Mouse (Mus musculus) kidney, embryonic 14.5 days (tissue): ENCODE measurements around the gene Zc3h18. TPM values are rescaled to one million over a fixed set of nuclear protein-coding genes. Genes with fewer than 3 reads are reported as not detected.

ENCODE experiments used
- ATAC-seq: fragments of 200-750 bp; cut with Nextera tagmentation; 2 replicates; pipeline ENCODE4 v1.8.0; 2017; ENCODE audit warnings: moderate number of reproducible peaks, mild to moderate bottlenecking, moderate TSS enrichment, moderate library complexity; ENCODE audit not compliant: low FRiP score, low TSS enrichment
- H3K27ac ChIP-seq: fragments of 300-500 bp; sonication (generic); 2 replicates; pipeline ENCODE4 v1.5.1; 2014; ENCODE audit warnings: low read depth, mild to moderate bottlenecking, low read length, moderate library complexity, mixed read lengths
- H3K27me3 ChIP-seq: fragments of 300-500 bp; sonication (generic); 2 replicates; pipeline ENCODE4 v1.6.1; 2014; ENCODE audit warnings: mild to moderate bottlenecking, low read length; ENCODE audit not compliant: control insufficient read depth, insufficient read depth
- H3K36me3 ChIP-seq: fragments of 300-500 bp; sonication (generic); 2 replicates; pipeline ENCODE4 v1.6.1; 2014; ENCODE audit warnings: low read length, mixed read lengths; ENCODE audit not compliant: control insufficient read depth, insufficient read depth
- H3K4me1 ChIP-seq: fragments of 300-500 bp; sonication (generic); 2 replicates; pipeline ENCODE4 v1.6.1; 2014; ENCODE audit warnings: low read length, mixed read lengths; ENCODE audit not compliant: control insufficient read depth, insufficient read depth
- H3K4me2 ChIP-seq: fragments of 300-500 bp; sonication (generic); replicated peaks from 2 replicates; pipeline ENCODE4 v1.6.1; 2014; ENCODE audit warnings: low read depth, mild to moderate bottlenecking, low read length
- H3K4me3 ChIP-seq: fragments of 300-500 bp; sonication (generic); 2 replicates; pipeline ENCODE4 v1.5.1; 2014; ENCODE audit warnings: mild to moderate bottlenecking, low read length
- H3K9ac ChIP-seq: fragments of 300-500 bp; sonication (generic); 2 replicates; pipeline ENCODE4 v1.6.1; 2014; ENCODE audit warnings: low read depth, mild to moderate bottlenecking, low read length, moderate library complexity
- H3K9me3 ChIP-seq: fragments of 300-500 bp; sonication (generic); 2 replicates; pipeline ENCODE4 v1.6.1; 2016; ENCODE audit warnings: low read length; ENCODE audit not compliant: control insufficient read depth
- WGBS: fragments of 180-500 bp; shearing (Covaris S2); extraction: QIAGEN DNeasy Blood & Tissue Kit; methylation state at CpG from one replicate; pipeline ENCODE4 v1.1.7; 2014; 5-methylcytosine and 5-hydroxymethylcytosine counted together
- polyA plus RNA-seq: library from polyadenylated mRNA; unstranded; fragments of >200 nt; fragmentation: Nextera tagmentation; extraction: Ambion mirVana; gene quantifications from 2 replicates; pipeline ENCODE4 v1.2.1, GENCODE M21; 2014

The Zc3h18 gene
- polyA plus RNA-seq, 1 experiment from 2014 or later, result 43.8 TPM

DNA sequence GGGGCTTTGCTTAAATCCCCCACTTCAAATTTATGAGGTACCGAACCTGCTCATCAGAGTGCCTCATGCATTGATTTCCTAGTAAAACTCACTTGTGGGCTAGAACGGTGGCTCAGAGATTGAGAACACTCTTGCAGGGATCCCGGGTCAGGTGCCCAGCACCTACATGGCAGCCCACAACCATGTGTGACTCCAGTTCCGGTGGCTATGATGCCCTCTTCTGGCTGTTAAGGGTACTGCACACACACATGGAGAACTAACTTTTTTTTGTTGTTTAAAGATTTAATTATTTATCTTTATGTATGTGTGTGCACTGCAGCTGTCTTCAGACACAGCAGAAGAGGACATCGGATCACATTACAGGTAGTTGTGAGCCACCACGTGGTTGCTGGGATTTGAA lies 59.0 kb downstream of the Zc3h18 start:
- no peaks in the 10 kb centered on the region for H3K9me3 ChIP-seq
- no peak overlapping the region for H3K27ac ChIP-seq
- 88% methylated on average over 6 of the region's 6 CpGs for WGBS
- no peak overlapping the region for H3K4me3 ChIP-seq
- no peak for ATAC-seq
- peaks cover 37% of the 10 kb centered on the region for H3K36me3 ChIP-seq
- H3K27me3 ChIP-seq, result no peaks in the 10 kb centered on the region
- H3K9ac ChIP-seq, result no peak overlapping the region
- peaks cover 27% of the 10 kb centered on the region for H3K4me1 ChIP-seq
- H3K4me2 ChIP-seq, result no peak overlapping the region

DNA sequence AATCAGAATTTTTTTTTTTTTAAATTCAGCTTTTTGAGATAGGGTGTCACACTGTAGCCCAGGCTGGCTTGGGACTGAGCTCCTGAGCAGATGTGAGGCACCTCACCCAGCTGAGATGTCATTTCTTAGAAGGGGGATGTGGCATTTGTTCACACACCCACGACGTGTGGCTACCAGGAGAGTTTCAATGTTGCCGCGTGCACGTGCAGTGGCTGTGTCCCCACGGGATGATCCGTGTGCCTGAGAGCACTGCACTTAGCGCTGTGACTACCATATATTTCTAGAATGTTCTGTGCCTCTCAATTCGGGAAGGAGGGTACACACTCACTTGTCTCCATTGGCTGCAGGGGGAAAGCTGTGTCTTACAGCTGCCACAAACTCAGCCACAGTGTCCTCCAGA lies 59.7 kb downstream of the Zc3h18 start:
- Histone ChIP-seq H3K27me3 (no peaks in the 10 kb centered on the region), H3K9me3 (no peaks in the 10 kb centered on the region), H3K4me1 (peaks cover 27% of the 10 kb centered on the region), H3K4me2 (no peak overlapping the region), H3K36me3 (peaks cover 37% of the 10 kb centered on the region), H3K9ac (no peak overlapping the region), H3K27ac (no peak overlapping the region), H3K4me3 (no peak overlapping the region)
- WGBS, result 93% methylated on average over 9 of the region's 9 CpGs
- ATAC-seq, result no peak

DNA sequence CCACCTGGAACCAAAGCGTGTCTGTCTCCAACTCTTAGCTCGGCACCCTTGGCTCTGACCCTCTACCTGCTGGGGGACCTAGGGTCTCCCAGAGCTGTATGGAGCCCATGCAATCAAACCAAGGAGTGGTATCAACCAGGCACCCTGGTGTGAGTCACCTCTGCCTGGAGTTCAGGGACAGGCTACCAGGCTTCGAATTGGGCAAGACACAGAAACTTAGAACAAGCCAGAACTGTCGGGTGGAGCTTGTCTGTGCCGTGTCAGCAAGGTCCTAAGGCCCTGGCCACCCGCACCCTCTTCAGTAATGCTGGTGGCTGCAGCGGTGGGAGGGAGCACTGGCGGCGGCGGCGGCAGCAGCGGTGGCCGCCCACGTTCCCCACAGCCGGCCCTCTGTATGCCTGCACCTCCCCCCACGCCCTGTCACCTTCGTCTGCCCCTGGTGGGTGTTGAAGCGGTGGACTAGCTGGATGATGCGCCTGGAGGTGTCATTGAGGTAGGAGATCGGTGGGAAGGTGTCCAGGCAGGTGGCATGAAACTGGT lies 60.2 kb downstream of the Zc3h18 start:
- Histone ChIP-seq H3K4me1 (peaks cover 25% of the 10 kb centered on the region), H3K9ac (no peak overlapping the region), H3K27ac (no peak overlapping the region), H3K4me2 (no peak overlapping the region), H3K9me3 (no peaks in the 10 kb centered on the region), H3K27me3 (no peaks in the 10 kb centered on the region), H3K36me3 (peaks cover 37% of the 10 kb centered on the region), H3K4me3 (no peak overlapping the region)
- ATAC-seq, result no peak
- 88% methylated on average over 20 of the region's 20 CpGs for WGBS

DNA sequence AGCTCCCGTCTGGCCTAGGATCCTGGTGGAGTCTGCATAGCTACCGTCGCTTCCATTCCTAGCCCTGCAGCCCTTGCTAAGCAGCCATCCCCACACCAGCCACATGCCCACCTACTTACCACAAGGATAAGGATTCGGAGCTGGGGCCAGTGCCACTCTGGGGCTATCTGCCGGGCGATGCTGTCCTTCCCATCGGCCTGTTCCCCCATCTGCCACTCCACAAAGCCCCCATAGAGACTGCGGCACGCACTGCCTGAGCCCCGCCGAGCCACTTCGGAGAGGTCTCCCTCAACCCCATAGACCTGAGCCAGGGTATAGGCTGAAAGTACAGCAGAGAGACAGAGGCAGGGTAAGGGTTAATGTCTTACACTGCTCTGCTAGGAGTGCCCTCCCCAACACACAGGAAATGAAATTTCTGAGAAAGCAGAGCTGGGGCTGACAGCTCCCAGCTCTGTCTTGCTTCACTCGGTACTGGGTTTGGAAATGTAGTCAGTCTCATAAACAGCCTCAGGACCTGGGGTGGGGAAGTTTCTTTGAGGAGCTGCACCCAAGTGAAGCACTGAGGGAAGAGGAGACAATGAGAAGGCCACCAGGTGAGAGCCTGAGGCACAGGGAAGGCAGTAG lies 61.4 kb downstream of the Zc3h18 start:
- no peak overlapping the region for H3K4me3 ChIP-seq
- no peaks in the 10 kb centered on the region for H3K27me3 ChIP-seq
- 86% methylated on average over 13 of the region's 13 CpGs for WGBS
- no peak overlapping the region; the same call in 1 of the 2 replicates for H3K27ac ChIP-seq
- H3K9me3 ChIP-seq, result no peaks in the 10 kb centered on the region
- no peak overlapping the region for H3K9ac ChIP-seq
- ATAC-seq, result no peak
- peaks cover 22% of the 10 kb centered on the region; the same call in 1 of the 2 replicates for H3K4me1 ChIP-seq
- H3K36me3 ChIP-seq, result peaks cover 37% of the 10 kb centered on the region
- H3K4me2 ChIP-seq, result no peak overlapping the region

DNA sequence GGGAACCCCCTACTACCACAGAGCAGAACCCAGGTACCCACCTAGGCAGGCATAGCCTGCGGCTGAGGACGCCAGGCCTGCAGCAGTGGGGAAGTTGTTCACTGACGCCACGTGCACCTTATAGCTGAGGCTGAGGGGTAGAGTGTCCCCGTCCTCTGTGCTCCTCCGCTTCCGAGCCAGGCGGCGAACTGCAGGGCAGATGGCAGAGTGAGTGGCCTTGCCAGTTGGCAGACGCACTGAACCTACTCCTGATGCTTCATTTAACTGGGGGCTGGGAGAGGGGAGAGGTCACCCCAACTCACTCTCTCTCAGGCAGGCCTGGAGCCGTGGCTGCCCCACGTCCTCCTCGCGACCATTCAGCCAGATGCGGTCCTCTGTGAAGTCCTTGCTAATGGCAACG lies 62.9 kb downstream of the Zc3h18 start:
- ATAC-seq, result no peak
- H3K9ac ChIP-seq, result no peak overlapping the region
- no peak overlapping the region for H3K4me2 ChIP-seq
- no peaks in the 10 kb centered on the region for H3K9me3 ChIP-seq
- H3K27me3 ChIP-seq, result no peaks in the 10 kb centered on the region
- peaks cover 33% of the 10 kb centered on the region; the same call in 1 of the 2 replicates for H3K36me3 ChIP-seq
- WGBS, result 96% methylated on average over 16 of the region's 16 CpGs
- H3K4me3 ChIP-seq, result no peak overlapping the region
- H3K4me1 ChIP-seq, result peaks cover 16% of the 10 kb centered on the region; the same call in 1 of the 2 replicates
- no peak overlapping the region for H3K27ac ChIP-seq

DNA sequence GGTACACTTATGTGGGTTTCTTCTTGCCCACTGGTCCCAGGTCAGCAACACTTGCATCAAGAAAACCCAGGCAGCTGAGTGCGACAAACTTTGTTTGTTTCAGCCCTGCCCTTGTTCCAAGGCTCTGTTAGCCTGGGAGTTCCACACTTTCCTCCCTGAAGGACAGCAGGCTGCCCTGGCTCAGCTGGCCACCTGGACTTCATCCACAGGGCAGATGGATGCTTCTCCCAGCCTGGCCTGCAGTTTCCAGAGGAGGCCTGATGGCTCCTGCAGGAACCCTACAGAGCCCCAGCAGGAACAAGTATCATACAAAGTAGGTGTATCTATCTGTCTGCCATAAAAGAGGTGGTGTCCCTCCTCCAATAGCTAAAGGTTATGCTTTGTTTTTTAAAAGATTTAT lies 64.9 kb downstream of the Zc3h18 start:
- no peak for ATAC-seq
- Histone ChIP-seq H3K27me3 (no peaks in the 10 kb centered on the region), H3K27ac (no peak overlapping the region), H3K9me3 (no peaks in the 10 kb centered on the region), H3K36me3 (peaks cover 17% of the 10 kb centered on the region; the same call in 1 of the 2 replicates), H3K9ac (no peak overlapping the region), H3K4me1 (peaks cover 18% of the 10 kb centered on the region; the same call in 1 of the 2 replicates), H3K4me2 (no peak overlapping the region), H3K4me3 (no peak overlapping the region)
- WGBS, result 96% methylated on average over 1 of the region's 1 CpGs

DNA sequence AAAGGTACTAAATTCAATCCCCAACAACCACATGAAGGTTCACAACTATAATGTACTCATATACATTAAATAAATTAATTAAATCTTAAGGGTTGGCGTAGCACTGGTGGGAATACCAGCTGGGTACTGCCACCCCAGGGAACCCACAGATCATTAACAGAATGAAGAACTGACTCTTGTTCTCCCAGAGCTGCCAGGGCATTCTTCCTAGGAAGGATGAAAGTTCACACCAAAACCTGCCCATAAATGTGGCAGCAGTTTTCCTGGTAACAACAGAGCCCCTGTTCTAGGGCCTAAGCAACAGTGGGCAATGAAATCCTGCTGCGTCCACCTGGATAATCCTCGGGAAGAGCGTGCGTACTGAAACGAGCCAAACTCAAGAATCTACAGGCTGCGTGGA lies 65.9 kb downstream of the Zc3h18 start:
- Histone ChIP-seq H3K27me3 (no peaks in the 10 kb centered on the region), H3K36me3 (peaks cover 7% of the 10 kb centered on the region; the same call in 1 of the 2 replicates), H3K4me1 (peaks cover 16% of the 10 kb centered on the region; the same call in 1 of the 2 replicates), H3K4me2 (peak overlapping the region; percentile 95), H3K9me3 (no peaks in the 10 kb centered on the region), H3K9ac (peak overlapping the region; percentile 72), H3K27ac (no peak overlapping the region), H3K4me3 (peak overlapping the region; percentile 77)
- no peak for ATAC-seq
- 15% methylated on average over 7 of the region's 7 CpGs for WGBS

DNA sequence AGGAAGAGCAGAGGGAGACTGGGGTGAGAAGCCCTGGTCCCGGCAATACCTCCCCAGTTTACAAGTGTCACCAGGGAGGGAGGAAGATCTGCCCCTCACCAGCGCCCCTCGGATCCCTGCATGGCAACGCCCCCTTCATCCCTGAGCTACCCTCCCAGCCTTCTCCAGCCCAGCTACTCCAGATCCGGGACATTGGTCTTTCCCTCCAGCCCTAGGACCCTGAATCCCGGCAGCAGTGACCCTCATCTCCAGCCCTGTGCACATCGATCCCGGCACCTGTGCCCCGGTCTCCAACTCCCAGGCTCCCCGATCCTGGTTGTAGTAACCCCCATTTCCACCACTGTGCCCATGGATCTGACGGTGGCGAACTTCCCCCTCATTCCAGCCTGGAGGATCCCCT lies 66.4 kb downstream of the Zc3h18 start:
- whole genome bisulfite sequencing, result under 1% methylated on average over 12 of the region's 12 CpGs
- H3K27me3 ChIP-seq, result no peaks in the 10 kb centered on the region
- peak; percentile 11 for ATAC-seq
- peak overlapping the region; percentile 95 for H3K4me2 ChIP-seq
- peak overlapping the region; percentile 62 for H3K27ac ChIP-seq
- no peaks in the 10 kb centered on the region for H3K9me3 ChIP-seq
- peak overlapping the region; percentile 72 for H3K9ac ChIP-seq
- H3K36me3 ChIP-seq, result peaks cover 6% of the 10 kb centered on the region; the same call in 1 of the 2 replicates
- H3K4me3 ChIP-seq, result peak overlapping the region; percentile 77
- peaks cover 16% of the 10 kb centered on the region; the same call in 1 of the 2 replicates for H3K4me1 ChIP-seq

DNA sequence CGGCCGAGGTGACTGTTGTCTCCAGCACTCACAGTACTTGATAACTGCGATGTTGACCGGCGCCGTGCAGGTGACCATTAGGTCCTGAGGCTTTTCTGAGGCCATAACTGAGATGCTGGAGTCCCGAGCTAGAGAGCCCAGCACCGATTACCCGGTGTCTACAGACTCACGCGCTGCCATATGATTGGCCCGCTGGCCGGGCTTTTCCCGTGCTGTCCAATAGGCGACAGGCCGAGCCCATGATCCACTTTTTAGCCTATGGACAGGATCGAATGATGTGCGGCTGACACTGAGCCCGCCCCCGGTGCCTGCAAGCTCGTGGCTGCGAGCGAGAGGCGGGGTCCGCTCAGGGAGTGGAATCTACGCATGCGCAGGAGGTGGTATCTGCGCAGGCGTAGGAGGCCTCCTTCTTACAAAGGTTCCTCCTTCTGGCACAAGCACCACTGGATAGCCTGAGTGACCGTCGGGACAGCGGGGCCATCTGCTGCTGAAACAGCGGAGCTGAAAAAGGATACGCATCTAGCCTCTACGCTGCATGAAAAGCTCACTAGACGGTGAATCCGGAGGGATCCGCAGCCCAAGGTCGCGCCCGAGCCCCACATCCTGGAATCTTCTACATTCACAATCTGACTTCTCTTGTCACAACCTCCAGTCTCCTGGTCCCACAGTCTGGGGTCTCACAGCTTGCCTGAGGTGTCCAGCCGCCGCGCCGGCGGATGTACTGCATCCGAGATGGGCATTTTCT lies 67.0 kb downstream of the Zc3h18 start, which contains the start of gene Mvd:
Gene Mvd, minus strand, starts transcription at position 161 of the 745 bp plus-strand sequence.
- WGBS, result under 1% methylated on average over 47 of the region's 47 CpGs
- no peaks in the 10 kb centered on the region for H3K27me3 ChIP-seq
- H3K27ac ChIP-seq, result peak within 1 kb of the TSS; percentile 96
- no peaks in the 10 kb centered on the region for H3K9me3 ChIP-seq
- H3K36me3 ChIP-seq, result peaks cover 6% of the 10 kb centered on the region; the same call in 1 of the 2 replicates
- H3K4me1 ChIP-seq, result peaks cover 11% of the 10 kb centered on the region; the same call in 1 of the 2 replicates
- peak within 1 kb of the TSS; percentile 77 for H3K4me3 ChIP-seq
- H3K4me2 ChIP-seq, result peak within 1 kb of the TSS; percentile 95
- H3K9ac ChIP-seq, result peak within 1 kb of the TSS; percentile 72
- peak; percentile 98 for ATAC-seq
